Mouse (Mus musculus): ENCODE measurements around the gene F830045P16Rik.
A peak's percentile ranks its signal among the peaks of the same experiment; 100 is the strongest.
"Not testable (repeated sequence)": the region's sequence is repeated elsewhere in the genome, so short reads cannot be mapped to it uniquely, and the experiment has no call there.

Gene F830045P16Rik

GRCm38 (mm10) chr2:129489496-129490285 lies 46.7 kb downstream of the F830045P16Rik start:
- DNase-seq (ENCODE audit: low read depth, low spot score) = no peak

GRCm38 (mm10) chr2:129483150-129483549 lies 53.3 kb downstream of the F830045P16Rik start:
- DNase-seq (ENCODE audit: low read depth, low spot score) = no peak

GRCm38 (mm10) chr2:129471905-129472304 lies 64.5 kb downstream of the F830045P16Rik start:
- peak; percentile 11 for DNase-seq (ENCODE audit: low read depth, low spot score)

- no peak for DNase-seq (ENCODE audit: low read depth, low spot score)
Measured at GRCm38 (mm10) chr2:129470839-129471238, 65.6 kb downstream of the F830045P16Rik start.

- not testable (repeated sequence) for DNase-seq (ENCODE audit: low read depth, low spot score)
Measured at GRCm38 (mm10) chr2:129438772-129439171, 97.6 kb downstream of the F830045P16Rik start.

GRCm38 (mm10) chr2:129435154-129435553 lies 101.2 kb downstream of the F830045P16Rik start:
- no peak for DNase-seq (ENCODE audit: low read depth, low spot score)

- no peak for DNase-seq (ENCODE audit: low read depth, low spot score)
Measured at GRCm38 (mm10) chr2:129423741-129424140, 112.7 kb downstream of the F830045P16Rik start.

GRCm38 (mm10) chr2:129420897-129421561 lies 115.4 kb downstream of the F830045P16Rik start:
- no peak for DNase-seq (ENCODE audit: low read depth, low spot score)

- DNase-seq (ENCODE audit: low read depth, low spot score) = no peak
Measured at GRCm38 (mm10) chr2:129419361-129419880, 117.0 kb downstream of the F830045P16Rik start.

GRCm38 (mm10) chr2:129414593-129414992 lies 121.8 kb downstream of the F830045P16Rik start:
- DNase-seq (ENCODE audit: low read depth, low spot score) = no peak

GRCm38 (mm10) chr2:129413488-129413887 lies 122.9 kb downstream of the F830045P16Rik start:
- DNase-seq (ENCODE audit: low read depth, low spot score) = no peak

- DNase-seq (ENCODE audit: low read depth, low spot score) = no peak
Measured at GRCm38 (mm10) chr2:129411651-129412050, 124.8 kb downstream of the F830045P16Rik start.

GRCm38 (mm10) chr2:129410344-129410743 lies 126.1 kb downstream of the F830045P16Rik start:
- no peak for DNase-seq (ENCODE audit: low read depth, low spot score)

GRCm38 (mm10) chr2:129408476-129408875 lies 127.9 kb downstream of the F830045P16Rik start:
- peak; percentile 38 for DNase-seq (ENCODE audit: low read depth, low spot score)

Measured in retina, adult 2 months (tissue).